Mouse (Mus musculus) hindbrain, embryonic 16.5 days (tissue): ENCODE data around the gene Gramd1b. TPM values are rescaled to one million over a fixed set of nuclear protein-coding genes. Genes with fewer than 3 reads are reported as not detected.

Experiments
- polyA plus RNA-seq: library from polyadenylated mRNA; unstranded; fragments of >200 nt; fragmentation: Nextera tagmentation; extraction: Ambion mirVana; gene quantifications from 2 replicates; pipeline ENCODE4 v1.2.1, GENCODE M21; 2015

Gene Gramd1b
- polyA plus RNA-seq, 1 experiment from 2014 or later: 18.5 TPM

Other genes starting within 250 kb of the Gramd1b start
- gene Gm21915, start 139.2 kb upstream of the Gramd1b start, polyA plus RNA-seq: not detected in 2 replicates
- gene Clmp, start 154.6 kb upstream of the Gramd1b start, polyA plus RNA-seq: 49.1 and 54.2 TPM in 2 replicates